Mouse (Mus musculus) heart, embryonic 10.5 days (tissue): ENCODE results near the gene Usp29. TPM values are rescaled to one million over a fixed set of nuclear protein-coding genes. Genes with fewer than 3 reads are reported as not detected.
A peak's percentile ranks its signal among the peaks of the same experiment; 100 is the strongest.

ENCODE experiments used
- DNase-seq: peaks from one replicate; pipeline ENCODE4 v3.0.0-alpha.2; 2017; ENCODE audit warnings: low spot score
- H3K27ac ChIP-seq: fragments of 300-500 bp; sonication (generic); 2 replicates; pipeline ENCODE4 v1.5.1; 2016; ENCODE audit warnings: mild to moderate bottlenecking
- H3K27me3 ChIP-seq: fragments of 300-500 bp; sonication (generic); 2 replicates; pipeline ENCODE4 v1.6.1; 2016; ENCODE audit warnings: mild to moderate bottlenecking; ENCODE audit not compliant: poor library complexity, insufficient read depth, severe bottlenecking
- H3K36me3 ChIP-seq: fragments of 300-500 bp; sonication (generic); 2 replicates; pipeline ENCODE4 v1.6.1; 2016; ENCODE audit warnings: mild to moderate bottlenecking, moderate library complexity
- H3K4me1 ChIP-seq: fragments of 300-500 bp; sonication (generic); 2 replicates; pipeline ENCODE4 v1.6.1; 2016; ENCODE audit warnings: mild to moderate bottlenecking
- H3K4me3 ChIP-seq: fragments of 300-500 bp; sonication (generic); 2 replicates; pipeline ENCODE4 v1.5.1; 2016; ENCODE audit warnings: mild to moderate bottlenecking, moderate library complexity
- H3K9me3 ChIP-seq: fragments of 300-500 bp; sonication (generic); 2 replicates; pipeline ENCODE4 v1.6.1; 2016; ENCODE audit warnings: mild to moderate bottlenecking, moderate library complexity
- WGBS: fragments of 180-500 bp; shearing (Covaris S2); methylation state at CpG from one replicate; pipeline ENCODE4 v1.1.7; 2016; 5-methylcytosine and 5-hydroxymethylcytosine counted together
- polyA plus RNA-seq: library from polyadenylated mRNA; unstranded; fragments of >200 nt; fragmentation: Nextera tagmentation; extraction: Ambion mirVana; gene quantifications from 2 replicates; pipeline ENCODE4 v1.2.1, GENCODE M21; 2016

The Usp29 gene
- polyA plus RNA-seq, 1 experiment from 2014 or later: 20.7 TPM

DNA sequence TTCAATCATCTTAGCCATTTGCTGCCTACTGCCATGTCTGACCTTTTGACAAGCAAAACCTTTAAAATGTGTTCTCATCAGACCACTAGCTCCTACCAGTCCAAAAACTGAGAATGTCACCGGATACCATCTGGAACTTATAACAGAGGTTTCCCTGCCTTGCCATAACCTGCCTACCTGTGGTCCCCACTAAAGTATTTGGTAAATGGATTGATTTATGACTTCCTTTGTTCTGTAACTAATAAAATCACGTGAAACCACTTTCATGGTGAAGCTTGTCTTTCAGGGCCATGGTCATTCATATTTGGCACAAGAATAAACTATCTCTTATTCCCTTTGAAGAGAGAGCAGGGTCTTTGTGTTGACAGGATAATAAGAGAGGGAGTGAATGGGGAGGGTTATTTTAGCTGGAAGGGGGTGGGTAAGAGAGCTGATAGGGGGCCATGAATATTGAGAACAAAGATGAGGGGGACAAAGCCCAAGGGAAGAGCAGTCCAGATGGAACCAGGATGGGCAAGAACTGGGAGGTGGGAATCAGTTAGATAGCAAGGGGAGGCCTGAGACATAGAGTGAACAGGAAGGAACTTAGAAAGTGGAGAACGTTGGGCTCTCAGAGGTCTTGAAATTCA, 107.0 kb downstream of the Usp29 start:
- DNase-seq: no peak
- Histone ChIP-seq H3K27ac (peak overlapping the region; percentile 38; the same call in 1 of the 2 replicates), H3K27me3 (no peaks in the 10 kb centered on the region), H3K9me3 (no peaks in the 10 kb centered on the region), H3K36me3 (no peaks in the 10 kb centered on the region), H3K4me3 (no peak overlapping the region), H3K4me1 (peaks cover 15% of the 10 kb centered on the region; the same call in 1 of the 2 replicates)
- 57% methylated on average over 3 of the region's 3 CpGs for WGBS

DNA sequence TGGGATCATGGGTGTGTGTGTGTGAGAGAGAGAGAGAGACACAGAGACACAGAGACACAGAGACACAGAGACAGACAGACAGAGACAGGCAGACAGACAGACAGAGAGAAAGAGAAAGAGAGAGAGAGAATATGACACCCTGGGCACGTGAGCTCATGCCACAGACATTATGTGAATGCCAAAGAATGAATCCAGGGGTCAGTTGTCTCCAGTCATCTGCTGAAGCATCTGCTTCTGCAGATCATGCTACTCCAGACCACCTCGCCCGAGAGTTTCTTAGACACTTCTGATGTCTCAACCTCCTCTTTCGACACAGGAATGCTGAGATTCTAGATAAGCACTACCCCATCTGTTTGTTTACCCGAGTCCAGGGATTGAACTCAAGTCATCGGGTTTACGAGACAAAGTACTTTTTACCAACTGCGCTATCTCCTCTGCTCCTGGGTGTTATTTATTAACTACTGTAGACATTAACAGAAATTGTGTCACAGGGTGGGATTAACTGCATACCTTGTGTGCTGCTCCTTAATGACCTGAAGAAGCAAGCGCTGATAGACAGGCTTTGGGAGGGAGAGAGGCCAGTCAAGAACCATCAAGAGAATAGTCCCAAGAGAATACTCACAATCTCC, 107.7 kb downstream of the Usp29 start:
- no peaks in the 10 kb centered on the region for H3K9me3 ChIP-seq
- peaks cover 15% of the 10 kb centered on the region; the same call in 1 of the 2 replicates for H3K4me1 ChIP-seq
- no peaks in the 10 kb centered on the region for H3K27me3 ChIP-seq
- no peaks in the 10 kb centered on the region for H3K36me3 ChIP-seq
- no peak for DNase-seq
- 39% methylated on average over 9 of the region's 9 CpGs for WGBS
- no peak overlapping the region for H3K4me3 ChIP-seq
- H3K27ac ChIP-seq: peak overlapping the region; percentile 38; the same call in 1 of the 2 replicates

DNA sequence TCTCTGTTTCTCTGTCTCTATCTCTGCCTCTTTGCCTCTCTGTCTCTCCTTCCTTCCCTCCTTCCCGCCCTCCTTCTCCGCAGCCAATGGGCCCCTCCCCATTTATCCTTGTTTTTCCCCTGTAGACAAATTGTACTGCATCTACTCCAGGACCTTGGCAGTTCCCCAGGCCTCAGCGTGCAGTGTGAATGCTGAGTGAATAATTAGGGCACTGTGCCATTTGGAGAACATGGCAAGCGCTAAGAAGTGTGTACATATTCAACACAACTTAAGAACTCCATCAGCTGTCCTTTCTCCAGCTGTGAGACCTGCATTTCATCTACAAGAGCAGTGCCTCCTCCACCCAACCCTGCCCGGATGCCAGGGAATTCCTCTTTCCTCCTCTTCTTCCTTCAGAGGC, 110.5 kb downstream of the Usp29 start:
- H3K9me3 ChIP-seq: no peaks in the 10 kb centered on the region
- no peaks in the 10 kb centered on the region for H3K27me3 ChIP-seq
- no peak overlapping the region for H3K4me3 ChIP-seq
- no peak overlapping the region for H3K27ac ChIP-seq
- 76% methylated on average over 5 of the region's 5 CpGs for WGBS
- no peak for DNase-seq
- H3K4me1 ChIP-seq: peaks cover 9% of the 10 kb centered on the region; the same call in 1 of the 2 replicates
- no peaks in the 10 kb centered on the region for H3K36me3 ChIP-seq

DNA sequence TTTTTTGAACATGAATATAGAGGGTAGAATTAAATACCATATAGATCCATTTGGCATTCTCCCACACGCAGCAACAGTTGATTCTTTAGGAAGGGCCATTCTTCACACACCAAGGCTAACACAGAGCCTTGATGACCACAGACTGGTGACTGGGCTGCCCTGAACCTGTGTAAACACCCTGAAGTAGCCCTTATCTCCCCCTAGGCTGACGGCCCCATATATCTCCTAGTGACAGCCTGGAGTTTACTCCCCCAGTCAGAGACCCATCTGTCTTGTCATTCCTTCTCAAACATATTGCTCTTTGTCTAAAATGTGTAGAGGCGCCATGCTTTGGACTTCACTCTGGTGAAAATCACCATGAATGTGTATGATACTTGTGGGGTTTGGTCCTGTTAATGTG, 119.1 kb downstream of the Usp29 start:
- peak; percentile 75 for DNase-seq
- H3K9me3 ChIP-seq: no peaks in the 10 kb centered on the region
- H3K27ac ChIP-seq: no peak overlapping the region
- no peaks in the 10 kb centered on the region for H3K36me3 ChIP-seq
- H3K27me3 ChIP-seq: no peaks in the 10 kb centered on the region
- 45% methylated on average over 3 of the region's 3 CpGs for WGBS
- H3K4me1 ChIP-seq: peaks cover 14% of the 10 kb centered on the region
- H3K4me3 ChIP-seq: no peak overlapping the region

DNA sequence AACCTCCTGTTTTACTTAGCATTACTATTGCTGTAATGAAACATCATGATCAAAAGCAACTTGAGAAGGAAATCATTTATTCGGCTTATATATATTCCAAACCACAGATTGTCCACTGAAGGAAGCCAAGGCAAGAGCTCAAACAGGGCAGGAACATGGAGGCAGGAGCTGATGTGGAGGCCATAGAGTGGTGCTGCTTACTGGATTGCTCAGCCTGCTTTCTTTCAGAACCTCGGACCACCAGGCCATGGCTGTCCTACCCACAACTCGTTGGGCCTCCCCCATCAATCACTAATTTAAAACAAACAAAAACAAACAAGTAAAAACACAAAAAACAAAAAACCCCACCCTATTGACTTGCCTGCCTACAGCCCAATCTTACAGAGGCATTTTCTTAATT, 119.9 kb downstream of the Usp29 start:
- Histone ChIP-seq H3K27me3 (no peaks in the 10 kb centered on the region), H3K27ac (0 out of 2 replicates have a peak overlapping the region, but pooled peaks have one; percentile 29), H3K4me1 (peaks cover 17% of the 10 kb centered on the region), H3K9me3 (no peaks in the 10 kb centered on the region), H3K36me3 (no peaks in the 10 kb centered on the region), H3K4me3 (no peak overlapping the region)
- DNase-seq: peak; percentile 58
- 61% methylated on average over 3 of the region's 3 CpGs for WGBS

DNA sequence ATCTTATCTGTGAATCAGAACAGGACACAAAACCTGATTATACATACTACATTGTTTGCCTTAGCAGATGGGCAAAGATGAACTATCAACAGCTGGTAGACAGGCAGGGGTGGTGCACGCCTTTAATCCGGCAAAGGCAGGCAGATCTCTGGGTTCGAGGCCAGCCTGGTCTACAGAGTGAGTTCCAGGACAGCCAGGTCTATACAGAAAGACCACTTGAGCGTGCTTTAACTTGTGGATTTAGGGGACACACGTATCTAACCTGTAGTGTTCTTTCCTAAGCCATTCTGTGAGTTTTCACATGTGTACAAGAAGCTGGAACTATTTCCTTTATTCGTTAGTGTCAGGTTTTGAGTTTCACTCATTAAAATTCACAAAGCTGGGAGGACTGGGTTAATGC, 120.9 kb downstream of the Usp29 start:
- peak; percentile 16 for DNase-seq
- H3K9me3 ChIP-seq: no peaks in the 10 kb centered on the region
- H3K4me3 ChIP-seq: no peak overlapping the region
- 86% methylated on average over 6 of the region's 6 CpGs for WGBS
- no peaks in the 10 kb centered on the region for H3K36me3 ChIP-seq
- no peaks in the 10 kb centered on the region for H3K27me3 ChIP-seq
- peak overlapping the region; percentile 47 for H3K27ac ChIP-seq
- H3K4me1 ChIP-seq: peaks cover 17% of the 10 kb centered on the region

DNA sequence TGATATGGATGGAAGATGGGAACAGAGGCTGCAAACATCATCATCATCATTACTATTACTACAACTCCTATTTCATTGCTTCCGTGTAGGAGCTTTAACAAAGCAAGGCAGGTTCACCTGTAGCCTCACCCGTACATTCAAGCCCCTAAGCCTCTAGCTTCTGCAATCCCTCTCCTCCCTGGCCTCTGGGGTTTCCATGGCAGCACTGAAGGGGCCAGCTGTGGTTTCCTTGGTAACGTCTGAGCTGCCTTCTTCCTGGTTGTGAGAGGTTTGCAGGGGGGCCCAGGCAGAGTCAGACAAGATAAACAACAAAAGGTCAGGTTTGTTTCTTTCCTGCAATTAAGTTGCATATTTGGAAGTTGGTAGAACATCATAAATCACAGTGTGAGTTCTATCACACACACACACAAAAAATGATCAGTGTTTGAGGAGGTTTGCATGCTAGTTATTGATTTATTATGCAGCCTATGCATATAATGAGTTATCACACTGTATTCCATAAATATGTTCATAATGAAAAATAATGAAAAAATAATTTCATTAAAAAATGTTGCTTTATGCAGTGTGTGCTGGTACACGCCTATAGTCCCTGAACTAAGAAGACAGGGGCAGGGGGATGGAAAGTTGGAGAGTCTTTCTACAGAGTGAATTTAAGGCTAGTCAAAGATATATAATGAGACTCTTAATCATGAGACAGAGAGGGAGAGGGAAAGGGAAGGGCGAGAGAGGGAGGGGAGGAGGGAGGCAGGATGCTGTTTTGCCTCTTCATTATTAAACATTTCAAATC, 121.5 kb downstream of the Usp29 start:
- DNase-seq: peak; percentile 74
- Histone ChIP-seq H3K4me3 (no peak overlapping the region), H3K4me1 (peaks cover 17% of the 10 kb centered on the region), H3K36me3 (no peaks in the 10 kb centered on the region), H3K27me3 (no peaks in the 10 kb centered on the region), H3K27ac (peak overlapping the region; percentile 47; the same call in 1 of the 2 replicates), H3K9me3 (no peaks in the 10 kb centered on the region)
- 37% methylated on average over 5 of the region's 5 CpGs for WGBS

DNA sequence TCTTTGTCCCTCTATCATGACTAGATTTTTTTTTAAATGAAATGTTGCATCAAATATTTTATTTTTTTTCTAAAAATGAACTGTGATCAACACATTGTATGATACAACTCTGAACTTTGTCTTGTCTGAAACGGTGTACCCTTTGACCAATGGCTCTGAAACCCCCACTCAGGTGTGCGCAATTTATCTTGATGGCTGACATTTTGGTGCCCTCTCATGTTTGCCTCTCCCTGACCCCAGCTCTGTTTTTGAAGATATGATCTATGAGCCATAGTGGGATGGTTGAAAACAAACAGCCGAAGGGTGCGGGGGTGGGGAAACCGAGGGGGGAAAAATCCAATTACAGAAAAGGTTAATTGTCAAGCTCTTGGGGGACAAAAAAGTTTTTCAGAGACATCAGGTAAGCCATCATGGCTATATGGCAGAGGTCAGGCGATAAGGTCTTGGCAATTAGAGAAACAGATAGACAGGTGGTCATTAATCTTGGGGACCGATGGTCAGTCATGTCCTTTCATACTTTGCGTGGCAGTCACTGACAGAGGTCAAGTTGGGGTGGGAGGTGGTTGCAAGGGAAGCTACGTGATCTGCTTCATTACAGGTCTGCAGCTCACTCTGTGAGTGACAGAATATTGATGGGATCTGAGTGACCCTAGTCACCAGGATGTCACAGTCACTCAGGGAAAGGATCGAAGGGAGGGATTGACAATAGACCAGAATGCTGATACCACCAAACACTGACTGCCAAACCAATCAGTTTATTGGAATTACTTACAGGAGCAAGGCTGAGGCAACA, 125.4 kb downstream of the Usp29 start:
- Histone ChIP-seq H3K27ac (no peak overlapping the region), H3K4me3 (no peak overlapping the region), H3K27me3 (no peaks in the 10 kb centered on the region), H3K36me3 (no peaks in the 10 kb centered on the region), H3K4me1 (peaks cover 25% of the 10 kb centered on the region), H3K9me3 (no peaks in the 10 kb centered on the region)
- DNase-seq: peak; percentile 46
- WGBS: 75% methylated on average over 10 of the region's 10 CpGs

DNA sequence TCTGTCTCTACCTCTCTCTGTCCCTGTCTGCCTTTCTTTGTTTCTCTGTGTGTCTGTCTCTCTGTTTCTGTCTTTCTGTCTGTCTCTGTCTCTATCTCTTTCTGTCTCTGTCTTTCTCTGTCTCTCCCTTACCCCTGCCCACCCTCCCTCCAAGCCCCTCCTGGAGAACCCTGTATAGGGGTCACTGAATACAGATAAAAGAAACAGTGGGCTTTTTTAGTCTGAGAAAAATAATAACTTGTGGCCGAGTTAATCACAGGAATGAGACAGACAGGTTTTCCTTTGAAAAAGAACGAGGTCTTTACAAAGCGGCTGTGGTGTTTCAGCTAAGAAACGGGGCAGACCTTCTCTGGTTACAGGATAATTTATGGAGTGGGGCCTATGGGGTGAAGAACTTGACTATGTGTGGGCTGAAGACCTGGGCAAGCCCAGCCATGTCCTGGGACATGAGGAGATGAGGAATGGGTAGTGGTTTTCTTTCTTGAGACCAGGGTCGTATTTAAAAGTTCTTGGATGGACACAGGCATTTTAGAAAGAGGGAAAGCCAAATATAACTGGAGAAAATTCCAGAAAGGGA, 128.4 kb downstream of the Usp29 start:
- Histone ChIP-seq H3K4me1 (peaks cover 23% of the 10 kb centered on the region), H3K27me3 (no peaks in the 10 kb centered on the region), H3K4me3 (no peak overlapping the region), H3K27ac (peak overlapping the region; percentile 73), H3K9me3 (no peaks in the 10 kb centered on the region), H3K36me3 (no peaks in the 10 kb centered on the region)
- DNase-seq: no peak
- WGBS: 56% methylated on average over 5 of the region's 5 CpGs

DNA sequence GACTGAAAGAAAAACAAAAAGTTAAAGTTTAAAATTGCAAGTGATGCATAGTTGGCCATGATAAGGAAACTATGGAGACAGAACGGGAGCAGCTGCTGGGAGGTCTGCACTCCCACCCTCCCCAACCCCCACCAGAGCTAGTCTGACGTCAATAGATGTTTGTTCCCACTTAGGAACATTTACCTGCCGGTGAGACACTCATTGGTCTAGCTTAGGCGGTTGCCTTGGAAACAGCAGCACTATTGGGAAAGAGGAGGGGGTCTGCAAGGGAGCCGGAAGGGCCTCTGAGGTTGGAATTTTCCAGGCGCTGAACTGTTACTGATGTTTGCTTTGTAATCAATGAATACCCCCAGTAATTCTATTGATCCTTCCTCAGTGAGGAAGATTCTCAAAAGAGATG, 130.3 kb downstream of the Usp29 start:
- no peak for DNase-seq
- H3K27ac ChIP-seq: no peak overlapping the region; the same call in 1 of the 2 replicates

DNA sequence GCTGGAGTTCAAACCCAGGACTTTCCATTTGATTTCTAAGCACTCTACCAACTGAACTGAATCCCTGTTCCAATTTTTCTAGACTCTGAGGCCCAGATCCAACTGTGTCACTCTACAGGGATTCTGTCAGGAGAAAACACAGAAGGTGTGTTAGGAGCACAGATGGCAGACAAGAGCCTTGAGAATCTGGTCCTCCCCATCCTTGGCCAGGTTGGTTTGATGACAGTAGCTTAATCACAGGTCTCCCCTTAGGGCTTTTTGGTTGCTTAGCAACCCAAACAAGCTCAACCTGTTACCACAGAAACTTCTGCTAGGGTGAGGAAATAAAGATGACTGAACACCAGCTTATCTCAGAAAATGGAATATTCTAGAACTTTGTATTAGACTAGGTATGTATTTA, 136.0 kb downstream of the Usp29 start:
- Histone ChIP-seq H3K27ac (no peak overlapping the region), H3K4me3 (no peak overlapping the region), H3K36me3 (no peaks in the 10 kb centered on the region), H3K4me1 (peaks cover 6% of the 10 kb centered on the region), H3K27me3 (no peaks in the 10 kb centered on the region), H3K9me3 (no peaks in the 10 kb centered on the region)
- no peak for DNase-seq

More for the DNA sequence above, 130.3 kb downstream of the Usp29 start:
- 11% methylated on average over 6 of the region's 6 CpGs for WGBS
- Histone ChIP-seq H3K27me3 (no peaks in the 10 kb centered on the region), H3K9me3 (no peaks in the 10 kb centered on the region), H3K36me3 (no peaks in the 10 kb centered on the region), H3K4me1 (peaks cover 14% of the 10 kb centered on the region), H3K4me3 (no peak overlapping the region)

DNA sequence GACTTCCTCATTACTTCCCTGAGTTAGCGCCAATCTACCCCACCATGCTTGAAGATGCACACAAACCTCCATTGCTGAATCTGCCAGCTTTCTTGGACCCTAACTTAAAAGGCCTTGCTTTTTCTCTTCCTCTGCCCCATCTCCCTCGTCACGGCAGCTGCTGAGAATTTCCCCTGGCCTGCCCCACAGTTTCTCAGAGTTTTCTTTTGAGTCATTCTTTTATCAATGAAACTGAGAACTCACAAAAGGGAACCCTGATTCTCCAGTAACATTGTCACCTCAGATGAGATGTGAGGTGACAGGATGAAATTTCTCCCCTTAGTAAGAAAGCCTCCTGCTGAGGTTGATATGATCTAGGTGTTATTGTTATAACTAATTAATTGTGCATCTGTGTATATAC, 138.5 kb downstream of the Usp29 start:
- Histone ChIP-seq H3K27ac (no peak overlapping the region), H3K36me3 (no peaks in the 10 kb centered on the region), H3K9me3 (no peaks in the 10 kb centered on the region), H3K4me1 (no peaks in the 10 kb centered on the region), H3K27me3 (no peaks in the 10 kb centered on the region), H3K4me3 (no peak overlapping the region)
- 79% methylated on average over 3 of the region's 3 CpGs for WGBS
- no peak for DNase-seq
